Mouse (Mus musculus): ENCODE measurements around the gene Brd1.
"Not testable (repeated sequence)": the region's sequence is repeated elsewhere in the genome, so short reads cannot be mapped to it uniquely, and the experiment has no call there.

Brd1 gene

DNA sequence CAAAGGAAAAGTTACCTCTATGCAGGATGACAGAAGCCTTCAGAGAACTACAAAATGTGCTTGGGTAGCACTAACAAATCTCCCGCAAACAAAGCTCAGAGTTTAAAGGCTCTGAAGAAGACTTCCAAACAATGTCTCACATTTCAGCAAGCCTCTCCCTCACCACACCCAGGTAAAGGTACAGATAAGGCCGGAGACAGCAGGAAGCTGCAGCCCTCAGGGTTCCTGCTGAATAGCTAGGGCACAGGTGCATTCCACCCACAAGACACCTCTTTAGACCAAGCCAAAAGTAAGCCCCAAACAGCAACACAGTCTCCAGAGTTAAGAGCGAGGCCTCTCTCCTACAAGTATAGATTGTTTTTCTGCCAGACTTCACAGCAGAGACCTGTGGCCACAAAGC lies 3.3 kb downstream of the Brd1 start:
- DNase-seq (ENCODE audit: extremely low read depth, low read depth) = no peak

DNA sequence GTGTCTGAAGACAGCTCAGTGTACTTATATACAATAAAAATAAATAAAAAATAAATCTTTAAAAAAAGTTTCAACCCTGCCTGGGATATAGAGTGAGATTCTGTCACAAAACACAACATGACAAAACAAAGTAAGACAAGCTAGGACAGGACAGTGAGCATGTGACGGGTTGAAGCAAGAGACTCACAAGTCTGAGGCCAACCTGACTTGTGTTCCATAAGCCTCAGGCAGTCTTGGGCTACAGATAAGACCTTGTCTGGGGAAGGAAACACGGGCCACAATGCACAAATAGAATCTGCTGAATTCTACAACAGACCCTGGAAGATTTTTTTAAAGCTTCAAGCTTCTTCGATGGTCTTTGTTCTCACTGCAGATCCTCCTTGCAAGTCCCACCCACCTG lies 6.8 kb downstream of the Brd1 start:
- no peak for DNase-seq (ENCODE audit: extremely low read depth, low read depth)

DNA sequence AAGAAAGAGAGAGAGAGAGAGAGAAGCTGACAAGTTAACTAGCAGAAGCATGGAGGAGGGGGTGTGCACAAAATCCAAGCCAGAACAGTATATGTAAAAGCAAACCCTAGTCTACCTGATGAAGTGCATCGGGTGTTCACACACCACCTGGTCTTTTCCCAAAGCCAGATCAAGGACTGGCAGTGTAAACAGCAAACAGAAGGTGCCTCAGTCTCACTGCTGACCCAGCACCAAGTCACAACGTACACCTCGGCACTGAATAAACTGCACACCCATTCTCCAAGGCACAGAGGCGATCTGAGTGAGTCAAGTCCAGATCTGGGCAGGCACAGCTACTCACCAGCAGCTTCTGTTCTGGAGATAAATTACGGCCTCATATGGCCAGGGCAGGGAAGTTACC lies 9.0 kb downstream of the Brd1 start:
- no peak for DNase-seq (ENCODE audit: extremely low read depth, low read depth)

DNA sequence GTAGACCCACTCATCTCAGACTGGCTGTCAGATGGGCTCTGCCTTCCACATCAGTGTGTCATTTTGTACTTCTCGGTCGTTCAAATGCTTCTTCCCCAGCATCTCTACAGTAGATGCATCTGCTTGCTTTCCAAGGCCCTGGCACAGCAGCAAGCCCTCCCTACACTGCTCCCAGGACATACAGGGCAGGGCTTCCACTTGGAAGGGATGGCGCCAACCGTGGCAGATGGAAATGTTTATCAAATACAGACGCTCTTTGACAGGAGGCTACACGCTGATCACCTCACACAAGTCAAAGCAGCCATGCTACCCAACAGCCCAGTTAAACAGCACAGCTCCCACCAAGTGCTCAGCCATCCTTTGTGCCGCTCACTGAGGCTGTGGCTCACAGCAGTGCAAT lies 9.7 kb downstream of the Brd1 start:
- no peak for DNase-seq (ENCODE audit: extremely low read depth, low read depth)

DNA sequence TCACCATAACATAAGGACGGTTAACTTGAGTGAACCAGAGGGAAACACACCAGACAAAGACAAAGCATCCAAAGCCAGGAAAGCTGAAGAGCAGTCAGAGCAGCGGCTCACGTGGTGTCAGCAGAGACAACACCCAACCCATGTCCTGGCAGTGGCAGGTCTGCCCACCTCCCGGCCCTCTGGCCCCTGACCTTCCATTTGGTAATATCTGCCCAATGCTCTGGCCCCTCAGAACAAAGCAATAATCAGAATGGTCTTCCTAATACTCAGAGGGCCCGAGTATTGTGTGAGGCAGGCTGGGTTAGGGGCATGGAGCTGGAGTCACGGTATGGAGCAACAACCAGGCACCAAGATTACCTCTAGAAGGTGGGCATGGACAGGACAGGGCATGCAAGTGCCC lies 10.8 kb downstream of the Brd1 start:
- DNase-seq (ENCODE audit: extremely low read depth, low read depth) = no peak

DNA sequence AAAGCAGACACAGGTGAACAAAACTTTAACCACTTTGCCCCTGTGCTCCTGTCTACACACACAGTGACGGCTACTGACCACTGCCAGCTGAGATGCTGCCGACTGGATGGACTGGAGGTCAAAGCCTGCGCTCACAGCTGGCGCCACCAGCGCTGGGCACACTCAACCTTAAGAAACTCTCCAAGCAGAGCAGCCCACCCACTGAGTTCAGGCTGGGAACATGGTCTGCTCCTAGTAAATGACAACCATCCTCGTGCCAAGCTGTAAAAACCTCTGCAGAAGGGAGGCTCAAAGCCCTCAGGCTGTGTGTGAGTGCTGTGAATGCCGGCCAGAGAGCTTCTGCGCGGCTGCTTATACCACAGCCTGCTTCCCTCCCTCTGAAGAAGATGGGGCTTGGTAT lies 16.8 kb downstream of the Brd1 start:
- no peak for DNase-seq (ENCODE audit: extremely low read depth, low read depth)

DNA sequence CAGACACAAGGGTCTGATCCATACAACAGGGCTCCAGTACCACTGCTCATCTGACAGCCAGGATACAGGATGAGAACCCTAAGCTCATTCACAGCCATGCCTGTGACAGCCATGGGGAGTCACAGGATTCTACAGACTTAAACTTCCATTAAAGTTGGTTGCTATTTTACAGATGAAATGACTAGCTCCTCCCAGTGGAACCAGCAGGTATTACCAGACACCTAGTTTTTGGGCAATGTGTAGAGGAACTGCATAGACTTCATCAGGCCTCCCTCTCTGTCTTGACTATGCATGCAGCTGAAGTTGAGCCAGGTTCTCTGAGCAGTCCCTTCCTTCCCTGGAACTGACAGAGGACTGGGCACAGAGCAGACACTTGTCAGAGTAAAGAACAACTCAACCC lies 17.7 kb downstream of the Brd1 start:
- DNase-seq (ENCODE audit: extremely low read depth, low read depth) = peak; percentile 41

DNA sequence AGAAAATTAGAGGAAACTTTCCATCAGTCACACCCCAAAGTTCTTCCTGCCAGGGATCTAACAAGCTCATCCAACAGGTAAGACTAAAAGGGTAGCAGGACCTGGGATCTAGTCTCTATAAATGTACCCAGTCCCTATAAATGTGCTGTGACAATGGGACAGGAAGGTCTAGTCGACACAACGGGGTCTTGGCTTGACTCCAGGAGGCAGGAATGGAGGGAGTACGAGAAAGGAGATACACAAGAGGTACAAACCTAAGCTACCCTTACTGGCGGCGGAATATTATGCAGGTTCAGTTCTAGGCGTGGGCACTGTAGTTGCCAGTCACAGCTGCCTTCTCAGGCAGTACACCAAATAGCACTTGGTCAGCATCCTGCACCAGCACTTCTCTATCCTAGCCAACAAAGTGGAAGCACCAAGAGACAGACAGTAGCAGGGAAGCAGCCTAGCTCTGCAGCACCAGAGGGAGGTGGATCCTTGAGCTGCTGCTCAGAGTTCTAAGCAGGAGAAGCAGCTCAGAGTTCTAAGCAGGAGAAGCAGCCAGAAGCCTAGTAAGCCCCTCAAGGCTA lies 19.9 kb downstream of the Brd1 start:
- no peak for DNase-seq (ENCODE audit: extremely low read depth, low read depth)

DNA sequence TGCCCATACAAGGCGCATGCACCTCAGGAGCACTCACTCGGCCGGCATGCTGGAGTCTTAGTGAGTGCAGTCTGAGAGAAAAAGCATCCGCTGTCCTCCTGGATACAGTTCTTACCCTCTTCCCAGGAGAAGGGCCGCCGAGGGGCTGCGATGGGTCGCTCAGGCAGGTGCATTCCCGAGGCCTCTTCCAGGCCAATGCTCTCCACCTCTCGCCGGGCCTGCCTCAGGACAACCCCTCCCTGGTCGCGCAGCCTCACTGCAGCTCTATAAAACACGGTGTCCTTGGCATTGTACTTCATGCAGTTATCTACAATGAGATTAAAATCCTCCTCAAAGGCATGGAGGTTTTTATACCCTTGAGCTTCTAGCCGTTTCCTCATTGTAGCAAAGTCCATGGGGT lies 21.5 kb downstream of the Brd1 start:
- no peak for DNase-seq (ENCODE audit: extremely low read depth, low read depth)

DNA sequence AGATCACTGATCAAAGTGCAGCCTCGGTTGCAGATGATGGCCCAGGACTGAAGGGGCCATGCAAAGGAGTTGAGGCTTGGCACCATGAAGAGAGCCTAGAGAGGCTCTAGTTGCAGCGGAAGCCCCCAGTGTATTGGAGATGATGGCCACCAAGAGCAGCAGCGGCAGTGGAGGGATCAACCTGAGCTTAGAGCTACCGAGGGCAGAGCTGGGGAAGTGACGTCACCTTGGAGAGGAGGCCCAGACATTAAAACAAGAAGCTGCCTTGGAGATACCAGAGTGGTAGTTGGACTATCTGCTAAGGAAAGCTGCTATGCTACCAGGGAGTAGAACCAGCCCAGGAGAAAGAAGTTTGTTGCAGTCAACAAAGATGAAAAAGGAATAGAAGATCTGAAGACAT lies 24.2 kb downstream of the Brd1 start:
- no peak for DNase-seq (ENCODE audit: extremely low read depth, low read depth)

DNA sequence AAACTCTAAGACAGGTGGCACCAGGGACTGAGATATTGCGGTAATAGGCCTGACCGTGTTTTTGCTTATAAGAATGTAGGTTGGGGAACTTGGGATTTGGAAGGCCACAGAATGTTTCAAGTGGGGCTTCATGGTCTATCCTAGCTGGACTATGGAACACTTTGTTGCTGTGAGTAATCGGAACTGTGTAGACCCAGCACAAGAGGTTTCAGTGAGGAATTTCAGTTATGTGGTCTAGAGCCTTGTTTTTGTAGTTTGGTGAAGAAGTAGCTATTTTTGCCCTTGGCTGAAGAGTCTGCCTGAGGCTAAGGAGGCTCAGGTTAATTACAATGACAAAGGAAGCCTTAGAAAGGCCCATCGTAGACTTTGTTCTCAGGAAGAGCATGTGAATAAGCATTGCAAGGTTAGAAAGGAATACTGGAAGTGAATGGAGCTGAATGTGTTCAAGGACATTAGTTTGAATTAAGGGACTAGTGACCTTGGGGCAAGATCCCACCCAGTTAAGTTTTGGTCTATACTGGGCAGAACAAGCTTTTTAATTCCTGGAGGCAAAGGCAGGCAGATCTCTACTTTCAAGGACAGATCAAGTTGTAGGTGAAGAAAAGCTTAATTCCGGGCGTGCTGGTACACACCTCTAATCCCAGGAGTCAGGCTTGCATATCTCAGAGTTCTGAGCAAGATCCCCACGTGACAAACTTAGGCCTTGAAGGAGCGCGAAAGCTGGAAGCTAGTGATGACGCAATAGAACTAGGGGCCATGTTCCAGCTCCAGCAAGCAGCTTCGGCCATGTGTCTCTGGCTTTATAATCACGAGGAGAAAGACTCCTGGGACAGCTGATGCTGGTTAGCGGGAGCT lies 25.1 kb downstream of the Brd1 start:
- DNase-seq (ENCODE audit: extremely low read depth, low read depth) = no peak

DNA sequence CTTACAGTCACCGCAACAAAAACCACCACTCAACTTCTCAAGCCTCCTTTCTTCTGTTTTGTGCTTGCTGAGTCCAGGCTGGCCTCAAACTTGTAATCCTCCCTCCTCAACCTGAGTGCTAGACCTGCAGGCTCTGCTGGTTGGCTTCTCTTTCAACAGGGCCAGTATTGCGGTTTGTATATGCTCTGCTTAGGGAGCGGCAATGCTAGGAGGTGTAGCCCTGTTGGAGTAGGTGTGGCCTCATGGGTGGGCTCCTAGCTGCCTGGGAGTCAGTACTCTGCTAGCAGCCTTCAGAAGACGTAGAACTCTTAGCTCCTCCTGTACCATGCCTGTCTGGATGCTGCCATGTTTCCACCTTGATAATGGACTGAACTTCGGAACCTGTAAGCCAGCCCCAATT lies 25.8 kb downstream of the Brd1 start:
- DNase-seq (ENCODE audit: extremely low read depth, low read depth) = no peak

DNA sequence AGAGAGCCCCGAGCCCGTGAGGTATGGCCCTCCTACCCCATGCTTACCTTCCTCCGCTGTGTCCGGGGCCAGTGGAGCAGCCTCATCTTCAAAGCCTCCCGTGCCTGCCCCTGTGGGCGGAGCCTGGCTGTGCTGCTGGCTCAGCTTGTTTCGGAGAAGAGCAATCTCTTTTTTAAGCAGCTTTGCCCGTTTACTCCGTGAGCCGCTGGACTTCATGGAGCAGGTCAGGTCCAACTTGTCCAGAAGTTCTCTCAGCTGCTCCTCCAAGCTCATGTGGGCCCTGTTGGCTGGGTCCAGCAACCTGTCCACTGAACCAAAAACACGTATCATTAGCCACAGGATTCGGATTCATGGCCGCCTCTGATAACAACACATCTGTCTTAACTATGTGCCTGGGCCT lies 27.0 kb downstream of the Brd1 start:
- DNase-seq (ENCODE audit: extremely low read depth, low read depth) = not testable (repeated sequence)

DNA sequence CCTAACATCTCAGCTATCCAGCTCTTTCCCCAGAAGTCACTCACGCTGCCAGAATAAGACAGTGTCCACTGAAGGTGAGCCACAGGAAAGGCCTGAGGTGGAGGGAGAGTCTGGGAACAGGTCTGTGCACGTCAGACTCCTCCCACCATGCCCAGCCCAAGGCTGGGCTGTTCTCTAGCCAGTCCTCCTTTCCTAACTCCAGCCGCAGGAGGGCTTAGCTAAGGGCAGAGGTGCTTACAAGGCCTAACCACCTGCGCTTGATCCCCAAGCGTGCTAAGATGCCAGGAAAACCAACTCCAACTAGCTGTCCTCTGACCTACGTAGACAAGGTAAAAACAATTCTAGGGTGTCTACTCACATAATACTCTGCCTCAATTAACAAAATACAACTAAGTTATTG lies 27.7 kb downstream of the Brd1 start:
- DNase-seq (ENCODE audit: extremely low read depth, low read depth) = no peak

DNA sequence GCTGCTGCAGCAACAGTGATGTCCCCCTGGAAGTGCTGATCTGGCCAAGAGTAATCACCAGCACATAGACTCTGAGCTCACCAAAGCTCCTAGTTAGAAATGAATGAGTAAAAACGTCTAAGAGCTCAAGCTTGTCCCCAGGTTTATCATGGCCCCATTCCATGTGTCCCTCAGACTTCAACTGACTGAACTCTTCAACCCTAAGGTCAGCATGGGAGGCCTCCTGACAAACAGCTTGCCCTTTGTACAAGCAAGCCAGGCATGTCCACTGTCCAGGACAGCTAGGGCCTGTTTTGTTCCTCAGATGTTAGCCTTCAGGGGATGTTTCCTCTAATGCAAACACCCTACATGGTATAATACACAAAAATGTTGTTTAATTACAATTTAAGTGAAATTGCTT lies 29.7 kb downstream of the Brd1 start:
- DNase-seq (ENCODE audit: extremely low read depth, low read depth) = no peak

DNA sequence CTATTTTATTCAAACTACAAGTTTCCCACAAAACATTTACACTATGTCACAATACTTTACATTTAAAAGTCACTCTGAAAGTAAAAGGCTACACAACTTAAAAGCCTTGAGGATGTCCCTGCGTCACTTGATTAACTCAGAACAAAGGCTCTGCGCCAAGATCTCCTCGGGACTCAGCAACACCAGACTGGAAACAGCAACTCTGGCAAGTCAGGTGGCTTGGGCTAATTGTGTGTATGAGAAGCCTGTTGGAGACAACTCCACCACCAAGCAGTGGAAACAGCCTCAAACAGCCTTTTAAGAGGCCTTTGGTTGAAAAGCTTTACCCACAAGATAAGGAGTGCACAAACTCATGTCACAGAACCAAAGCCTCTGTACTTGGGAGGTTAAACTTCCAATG lies 31.5 kb downstream of the Brd1 start:
- no peak for DNase-seq (ENCODE audit: extremely low read depth, low read depth)

DNA sequence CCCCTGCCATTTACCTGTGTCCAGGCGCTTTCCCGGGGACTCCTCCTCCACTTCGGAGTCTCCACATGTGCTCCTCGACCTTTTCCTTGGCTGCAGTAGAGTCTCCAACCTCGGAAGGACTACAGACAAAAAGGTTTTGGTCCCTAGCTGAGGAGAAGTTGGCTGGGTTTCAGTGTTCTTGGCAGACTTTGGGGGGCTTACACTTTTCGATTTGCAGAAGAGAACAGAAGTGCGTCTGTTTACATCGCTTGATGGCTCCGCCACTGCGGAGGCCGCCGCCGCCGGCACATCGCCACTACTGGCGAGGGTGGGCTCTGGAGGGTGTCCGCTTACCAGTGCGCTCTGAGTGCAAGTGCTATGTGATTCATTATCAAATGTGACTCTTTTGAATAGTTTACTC lies 33.3 kb downstream of the Brd1 start:
- no peak for DNase-seq (ENCODE audit: extremely low read depth, low read depth)

DNA sequence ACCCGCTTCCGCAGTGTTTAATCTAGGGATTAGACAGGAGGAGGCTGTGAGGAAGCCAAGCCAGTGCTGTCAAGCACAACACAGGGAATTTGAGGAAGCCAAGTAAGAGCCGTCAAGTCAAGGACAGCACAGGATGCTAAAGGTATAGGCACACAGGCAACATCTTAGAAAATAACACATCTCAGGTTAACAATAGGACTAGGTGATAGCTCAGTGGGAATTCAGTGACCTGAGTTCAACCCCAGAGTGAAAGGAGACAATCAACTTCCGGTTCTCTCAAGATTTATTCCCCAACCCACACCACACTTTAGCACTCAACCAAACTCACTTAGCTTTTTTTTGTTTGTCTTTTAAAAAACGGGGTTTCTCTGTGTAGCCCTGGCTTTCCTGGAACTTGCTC lies 34.5 kb downstream of the Brd1 start:
- no peak for DNase-seq (ENCODE audit: extremely low read depth, low read depth)

DNA sequence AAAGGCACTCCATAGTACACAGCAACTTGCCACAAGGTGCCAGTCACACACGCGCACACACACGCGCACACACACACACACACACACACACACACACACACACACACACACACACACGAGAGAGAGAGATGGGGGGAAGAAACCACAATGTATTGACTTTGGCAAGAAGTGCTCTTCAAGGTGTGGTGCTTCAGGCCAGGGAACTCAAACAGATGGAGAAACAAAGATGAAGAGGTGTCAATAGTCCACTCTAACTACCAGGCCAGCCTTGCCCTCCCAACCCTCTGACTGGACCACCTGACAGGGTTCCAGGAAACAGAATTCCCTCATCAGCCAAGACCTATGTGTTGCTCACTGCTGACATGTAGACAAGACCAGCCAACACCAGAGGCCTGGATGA lies 36.4 kb downstream of the Brd1 start:
- no peak for DNase-seq (ENCODE audit: extremely low read depth, low read depth)

DNA sequence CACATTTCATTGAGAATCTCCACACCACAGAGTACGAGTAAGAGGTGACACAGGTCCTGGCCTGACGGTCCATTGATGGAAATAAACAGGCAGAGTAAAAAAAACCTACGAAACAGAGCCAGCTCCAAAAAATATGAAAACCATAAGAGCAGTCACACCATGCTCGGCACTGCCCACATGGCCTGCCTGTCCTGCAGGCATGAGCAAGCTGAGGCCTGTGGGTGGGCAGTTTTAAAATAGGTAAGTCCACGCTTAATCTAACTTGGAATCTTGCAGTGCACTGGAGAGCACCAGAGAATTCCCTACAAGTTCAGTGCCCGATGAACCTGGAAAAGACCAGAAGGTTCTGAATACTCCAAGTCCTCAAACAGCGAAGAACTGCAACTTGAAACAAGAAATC lies 38.0 kb downstream of the Brd1 start:
- DNase-seq (ENCODE audit: extremely low read depth, low read depth) = no peak

DNA sequence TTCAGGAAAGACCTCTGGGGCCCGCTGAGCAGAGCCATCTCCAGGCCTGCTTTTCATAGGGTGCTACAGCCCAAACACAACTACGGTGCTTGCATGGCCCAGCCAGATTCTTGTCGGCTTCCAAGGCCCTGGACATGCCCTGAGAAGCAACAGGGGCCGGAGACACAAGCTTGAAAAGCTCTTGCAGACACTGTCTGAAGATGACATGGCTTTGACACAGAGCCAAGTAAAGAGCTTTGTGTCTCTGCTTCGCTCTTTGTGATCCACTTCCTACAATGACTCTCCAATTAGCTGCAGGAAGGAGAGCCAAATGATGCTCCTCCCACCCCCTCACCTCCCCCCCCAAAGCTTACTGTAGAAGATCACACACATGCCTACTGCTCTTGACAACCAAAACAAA lies 40.0 kb downstream of the Brd1 start:
- DNase-seq (ENCODE audit: extremely low read depth, low read depth) = no peak

DNA sequence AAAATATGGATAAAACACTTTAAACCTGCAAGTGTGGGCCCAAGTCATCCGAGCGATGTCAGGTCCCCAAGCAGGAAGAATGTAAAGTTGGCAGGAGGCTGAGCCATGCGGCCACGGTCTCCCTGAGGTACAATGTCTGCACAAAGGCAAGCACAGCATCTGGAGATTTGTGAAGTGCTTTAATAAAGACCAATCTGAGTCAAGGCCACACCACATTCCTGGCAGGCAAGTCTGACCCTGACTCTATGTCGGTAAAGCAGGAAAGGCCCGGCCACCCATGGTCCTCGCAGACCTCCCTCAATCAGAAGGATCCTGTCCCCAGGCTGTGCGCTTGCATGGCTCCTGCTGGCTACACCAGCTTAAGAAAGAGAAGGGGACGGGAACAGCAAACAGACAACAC lies 41.3 kb downstream of the Brd1 start:
- no peak for DNase-seq (ENCODE audit: extremely low read depth, low read depth)

DNA sequence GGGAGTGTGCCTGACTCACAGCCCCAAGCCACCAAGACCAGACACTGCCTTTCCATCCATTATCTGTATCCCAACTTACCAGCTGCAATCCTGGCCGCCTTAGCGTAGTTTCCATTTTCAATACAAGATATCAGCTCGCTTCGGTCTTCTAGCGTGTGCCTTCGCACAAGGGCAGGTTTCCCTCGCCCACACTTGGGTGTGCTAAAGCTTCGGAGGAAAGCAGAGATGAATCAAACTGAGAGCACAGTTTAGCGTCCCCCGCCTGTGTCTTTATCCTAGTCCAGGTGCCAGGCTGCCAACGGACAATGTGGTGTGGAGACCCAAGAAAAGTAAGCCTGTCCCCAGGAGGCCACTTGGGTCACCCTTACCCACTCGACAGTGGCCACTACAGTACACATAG lies 42.9 kb downstream of the Brd1 start:
- DNase-seq (ENCODE audit: extremely low read depth, low read depth) = no peak
